Mouse (Mus musculus): ENCODE data around the gene Cnot4.
"Not testable (repeated sequence)": the region's sequence is repeated elsewhere in the genome, so short reads cannot be mapped to it uniquely, and the experiment has no call there.

The Cnot4 gene

GRCm38 (mm10) chr6:35133579-35134488 lies at the start of gene Cnot4:
Gene Cnot4 (minus strand): TSS chr6:35133724.
- peak; percentile 99 for DNase-seq

- DNase-seq: not testable (repeated sequence)
Measured at GRCm38 (mm10) chr6:35179299-35179698, 45.8 kb upstream of the Cnot4 start.

DNA sequence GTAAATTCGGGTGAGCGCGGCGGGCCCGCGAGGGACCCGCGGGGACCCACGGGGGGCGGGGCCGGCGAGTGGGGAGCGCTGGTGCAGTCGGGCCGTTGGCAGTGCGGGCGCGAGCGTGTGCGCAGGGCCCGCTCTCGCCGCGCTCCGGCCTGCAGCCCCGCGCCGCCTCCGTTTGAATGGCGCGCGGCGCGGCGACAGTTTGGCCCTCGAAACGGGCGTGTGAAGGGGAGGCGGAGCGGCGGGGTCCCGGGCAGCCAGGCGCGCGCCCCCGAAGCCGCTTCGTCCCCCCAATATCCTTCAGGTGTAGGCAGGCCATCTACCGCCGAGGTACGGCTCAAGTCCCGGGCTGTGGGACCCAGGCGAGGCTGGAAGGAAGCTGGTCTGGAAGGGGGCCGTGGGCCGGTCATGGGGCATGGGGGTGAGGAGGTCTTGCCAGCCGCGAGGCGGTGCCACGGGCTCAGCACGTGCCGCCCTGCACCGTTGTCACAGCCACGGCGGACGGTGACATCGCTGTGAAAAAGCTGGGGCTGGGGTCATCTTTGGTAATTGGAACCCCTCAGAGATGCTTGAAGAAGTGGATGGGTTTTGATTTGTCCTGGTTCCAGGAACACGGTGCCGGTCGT lies 44.2 kb upstream of the Cnot4 start:
- DNase-seq: peak; percentile 41 to 43

- peak; percentile 72 to 82 for DNase-seq
Measured at GRCm38 (mm10) chr6:35176979-35177649, 43.6 kb upstream of the Cnot4 start, which contains the start of gene Nup205. Gene Nup205 (plus strand): TSS chr6:35177421.

- DNase-seq: no peak
Measured at GRCm38 (mm10) chr6:35173181-35173580, 39.7 kb upstream of the Cnot4 start.

DNA sequence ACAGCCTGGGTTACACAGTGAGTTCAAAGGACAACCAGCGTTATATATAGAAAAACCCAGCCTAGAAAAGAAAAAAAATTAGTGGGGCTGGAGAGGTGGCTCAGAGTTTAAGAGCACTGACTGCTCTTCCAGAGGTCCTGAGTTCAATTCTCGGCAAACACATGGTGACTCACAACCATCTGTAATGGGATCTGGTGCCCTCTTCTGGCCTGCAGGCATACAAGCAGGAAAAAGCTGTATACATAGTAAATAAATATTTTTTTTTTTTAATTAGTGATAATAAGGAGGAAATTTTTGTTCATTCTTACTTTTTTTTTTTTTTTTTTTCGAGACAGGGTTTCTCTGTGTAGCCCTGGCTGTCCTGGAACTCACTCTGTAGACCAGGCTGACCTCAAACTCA lies 38.5 kb upstream of the Cnot4 start:
- DNase-seq: not testable (repeated sequence)

DNA sequence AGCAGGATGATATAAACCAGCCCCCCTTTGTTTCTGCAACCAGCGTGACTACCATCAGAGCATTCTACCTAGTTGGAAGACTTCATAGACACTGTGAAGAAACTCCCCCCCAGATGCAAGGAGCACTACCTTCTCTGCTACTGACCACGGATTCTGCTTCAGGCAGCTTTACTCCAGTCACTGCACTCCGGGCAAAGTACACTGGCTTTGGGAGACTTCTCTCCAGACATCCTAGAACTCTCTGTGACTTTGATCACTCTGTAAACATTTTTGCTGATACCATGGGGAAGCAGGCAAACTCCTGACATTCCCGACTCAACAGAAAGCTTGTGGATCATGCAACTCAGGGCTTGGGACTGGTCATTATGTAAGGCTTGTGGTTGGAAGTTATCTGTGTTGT lies 35.7 kb upstream of the Cnot4 start:
- DNase-seq: no peak

DNA sequence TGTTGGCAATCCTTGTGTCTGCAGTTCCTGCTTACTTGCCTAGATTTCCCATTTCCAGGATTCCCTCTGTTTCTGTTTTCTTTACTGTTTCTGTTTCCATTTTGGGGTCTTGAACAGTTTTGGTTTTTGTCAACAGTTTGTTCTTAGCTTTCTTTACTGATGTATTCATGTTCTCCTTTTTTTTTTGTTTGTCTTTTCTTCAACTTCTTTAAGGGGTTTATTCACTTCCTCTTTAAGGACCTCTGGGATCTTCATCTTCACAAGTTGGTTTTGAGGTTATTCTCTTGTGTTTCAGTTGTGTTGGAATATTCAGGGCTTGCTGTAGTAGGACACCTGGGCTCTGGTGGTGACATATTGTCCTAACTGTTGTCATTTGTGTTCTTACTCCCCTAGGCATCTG lies 21.0 kb upstream of the Cnot4 start:
- DNase-seq: no peak

GRCm38 (mm10) chr6:35147726-35148422 lies 14.3 kb upstream of the Cnot4 start:
- DNase-seq: no peak

GRCm38 (mm10) chr6:35145569-35145968 lies 12.0 kb upstream of the Cnot4 start:
- DNase-seq: no peak

DNA sequence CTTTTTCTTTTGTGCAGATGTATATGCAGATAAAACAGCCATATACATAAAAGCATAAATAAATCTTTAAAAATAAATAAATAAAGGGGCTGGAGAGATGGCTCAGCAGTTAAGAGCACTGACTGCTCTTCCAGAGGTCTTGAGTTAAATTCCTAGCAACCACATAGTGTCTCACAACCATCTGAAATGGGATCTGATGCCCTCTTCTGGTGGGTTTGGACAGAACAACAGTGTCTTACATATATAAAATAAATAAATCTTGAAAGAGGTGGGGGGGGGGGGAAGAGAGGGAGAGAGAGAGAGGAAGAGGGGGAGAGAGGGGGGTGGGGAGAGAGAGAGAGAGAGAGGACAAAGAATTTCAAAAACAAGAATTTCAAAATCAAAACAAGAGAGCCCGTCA lies 6.8 kb upstream of the Cnot4 start:
- no peak for DNase-seq

GRCm38 (mm10) chr6:35134844-35135243 lies 1.3 kb upstream of the Cnot4 start:
- no peak for DNase-seq

GRCm38 (mm10) chr6:35133246-35133578 lies 312 bp downstream of the Cnot4 start:
- DNase-seq: no peak

GRCm38 (mm10) chr6:35132806-35133205 lies 718 bp downstream of the Cnot4 start:
- no peak for DNase-seq

DNA sequence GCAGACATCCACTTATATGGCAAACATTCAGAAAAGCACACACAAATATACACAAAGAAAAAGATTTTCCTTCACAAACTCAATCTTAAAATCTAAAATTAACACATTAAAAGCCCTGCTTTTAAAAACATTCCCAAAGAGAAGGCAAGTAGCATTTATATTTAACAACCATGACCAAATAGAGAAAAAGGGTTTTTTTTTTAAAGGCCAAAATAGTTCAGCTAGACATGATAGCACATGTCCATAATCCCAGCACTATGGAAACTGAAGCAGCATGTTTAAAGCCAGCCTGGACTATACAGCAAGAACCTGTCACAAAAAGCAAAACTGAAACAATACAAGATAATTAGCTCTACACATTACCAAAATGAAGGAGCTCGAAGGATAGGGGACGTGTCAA lies 11.0 kb downstream of the Cnot4 start:
- no peak for DNase-seq

GRCm38 (mm10) chr6:35121925-35122324 lies 11.6 kb downstream of the Cnot4 start:
- no peak for DNase-seq

GRCm38 (mm10) chr6:35102457-35102856 lies 31.1 kb downstream of the Cnot4 start:
- no peak for DNase-seq

GRCm38 (mm10) chr6:35084927-35085326 lies 48.6 kb downstream of the Cnot4 start:
- DNase-seq: no peak

GRCm38 (mm10) chr6:35075148-35075547 lies 58.4 kb downstream of the Cnot4 start:
- no peak for DNase-seq

- DNase-seq: no peak
Measured at GRCm38 (mm10) chr6:35071261-35071660, 62.3 kb downstream of the Cnot4 start.

GRCm38 (mm10) chr6:35062446-35062845 lies 71.1 kb downstream of the Cnot4 start:
- DNase-seq: no peak

DNA sequence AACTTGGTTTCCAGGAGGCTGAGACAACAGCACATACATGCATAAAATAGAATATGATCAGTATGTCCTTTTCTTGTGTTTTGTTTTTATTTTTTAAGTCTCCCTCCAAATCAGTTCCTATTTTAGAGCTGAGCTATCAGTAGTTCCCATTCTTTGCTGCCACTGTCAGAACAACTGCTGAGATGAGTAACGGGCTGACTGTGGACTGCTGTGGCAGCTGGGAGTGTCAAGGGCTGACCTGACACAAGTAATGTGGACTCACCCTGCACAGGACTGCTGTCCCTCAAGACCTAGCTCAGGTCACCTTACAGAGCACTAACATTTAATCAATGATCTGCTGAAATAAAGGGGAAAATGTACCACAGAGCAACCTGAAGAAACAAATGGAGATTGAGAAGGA lies 90.4 kb downstream of the Cnot4 start:
- no peak for DNase-seq

DNA sequence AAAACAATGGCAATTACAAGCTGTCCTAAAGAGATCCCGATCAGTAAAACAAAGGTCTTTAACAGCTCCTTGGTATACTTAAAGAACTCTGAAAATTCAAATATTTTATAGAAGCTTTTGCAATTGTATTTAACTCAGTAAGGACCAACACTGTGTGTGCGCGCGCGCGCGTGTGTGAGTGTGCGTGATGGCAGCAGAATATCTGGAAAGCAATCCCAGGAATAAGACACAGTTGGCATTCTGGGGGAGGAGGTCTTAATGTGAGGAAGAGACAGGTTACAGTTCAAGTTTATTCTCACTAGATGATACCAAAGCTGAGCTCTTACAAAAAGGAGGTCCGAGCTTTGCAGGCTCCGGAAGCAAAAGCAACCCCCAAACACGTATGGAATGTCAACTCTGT lies 100.2 kb downstream of the Cnot4 start:
- DNase-seq: no peak
